Mouse (Mus musculus) liver, embryonic 15.5 days (tissue): Measurements from ENCODE around the gene Ifit2. TPM values are rescaled to one million over a fixed set of nuclear protein-coding genes. Genes with fewer than 3 reads are reported as not detected.

Experiments
- ATAC-seq: fragments of 200-750 bp; cut with Nextera tagmentation; 2 replicates; pipeline ENCODE4 v1.8.0; 2017; ENCODE audit warnings: moderate number of reproducible peaks, mild to moderate bottlenecking, moderate library complexity; ENCODE audit not compliant: insufficient read depth
- H3K27ac ChIP-seq: fragments of 300-500 bp; sonication (generic); replicated peaks from 2 replicates; pipeline ENCODE4 v1.5.1; 2015; ENCODE audit warnings: mild to moderate bottlenecking, inconsistent platforms
- H3K27me3 ChIP-seq: fragments of 300-500 bp; sonication (generic); 2 replicates; pipeline ENCODE4 v1.6.1; 2015; ENCODE audit warnings: mild to moderate bottlenecking, inconsistent platforms
- H3K36me3 ChIP-seq: fragments of 300-500 bp; sonication (generic); replicated peaks from 2 replicates; pipeline ENCODE4 v1.6.1; 2015; ENCODE audit warnings: moderate library complexity, mild to moderate bottlenecking, inconsistent platforms
- H3K4me1 ChIP-seq: fragments of 300-500 bp; sonication (generic); replicated peaks from 2 replicates; pipeline ENCODE4 v1.6.1; 2015; ENCODE audit warnings: inconsistent platforms
- H3K4me2 ChIP-seq: fragments of 300-500 bp; sonication (generic); 2 replicates; pipeline ENCODE4 v1.6.1; 2015; ENCODE audit warnings: moderate library complexity, mild to moderate bottlenecking, inconsistent platforms
- H3K4me3 ChIP-seq: fragments of 300-500 bp; sonication (generic); replicated peaks from 2 replicates; pipeline ENCODE4 v1.5.1; 2015; ENCODE audit warnings: mild to moderate bottlenecking, inconsistent platforms
- H3K9ac ChIP-seq: fragments of 300-500 bp; sonication (generic); 2 replicates; pipeline ENCODE4 v1.6.1; 2015; ENCODE audit warnings: moderate library complexity, mild to moderate bottlenecking, inconsistent platforms
- H3K9me3 ChIP-seq: fragments of 300-500 bp; sonication (generic); replicated peaks from 2 replicates; pipeline ENCODE4 v1.6.1; 2016; ENCODE audit warnings: inconsistent platforms
- WGBS: fragments of 180-500 bp; shearing (Covaris S2); methylation state at CpG from one replicate; pipeline ENCODE4 v1.1.7; 2015; ENCODE audit warnings: mixed read lengths; ENCODE audit not compliant: insufficient replicate concordance; 5-methylcytosine and 5-hydroxymethylcytosine counted together
- polyA plus RNA-seq: library from polyadenylated mRNA; unstranded; fragments of >200 nt; fragmentation: Nextera tagmentation; extraction: Ambion mirVana; gene quantifications from 2 replicates; pipeline ENCODE4 v1.2.1, GENCODE M21; 2015

The Ifit2 gene
- polyA plus RNA-seq, 1 experiment from 2014 or later: 3.0 TPM

- no peaks in the 10 kb centered on the region for H3K27me3 ChIP-seq
- no peaks in the 10 kb centered on the region for H3K9me3 ChIP-seq
- no peak overlapping the region for H3K4me2 ChIP-seq
- no peak overlapping the region for H3K4me3 ChIP-seq
- H3K36me3 ChIP-seq: peaks cover 12% of the 10 kb centered on the region; the same call in 1 of the 2 replicates
- no peak overlapping the region for H3K27ac ChIP-seq
- H3K9ac ChIP-seq: no peak overlapping the region
- WGBS: 59% methylated on average over 4 of the region's 4 CpGs
- peaks cover 23% of the 10 kb centered on the region for H3K4me1 ChIP-seq
- no peak for ATAC-seq
Observed at GRCm38 (mm10) chr19:34520051-34520450, 30.4 kb upstream of the Ifit2 start.

GRCm38 (mm10) chr19:34521361-34521760 lies 29.1 kb upstream of the Ifit2 start:
- Histone ChIP-seq H3K4me2 (no peak overlapping the region), H3K9me3 (no peaks in the 10 kb centered on the region), H3K4me1 (peaks cover 23% of the 10 kb centered on the region), H3K36me3 (peaks cover 12% of the 10 kb centered on the region; the same call in 1 of the 2 replicates), H3K27ac (no peak overlapping the region), H3K4me3 (no peak overlapping the region), H3K9ac (no peak overlapping the region), H3K27me3 (no peaks in the 10 kb centered on the region)
- 32% methylated on average over 2 of the region's 2 CpGs for WGBS
- no peak for ATAC-seq

- H3K36me3 ChIP-seq: peaks cover 12% of the 10 kb centered on the region; the same call in 1 of the 2 replicates
- H3K27ac ChIP-seq: no peak overlapping the region
- no peak overlapping the region for H3K9ac ChIP-seq
- no peaks in the 10 kb centered on the region for H3K27me3 ChIP-seq
- 53% methylated on average over 1 of the region's 1 CpGs for WGBS
- H3K4me3 ChIP-seq: no peak overlapping the region
- H3K9me3 ChIP-seq: no peaks in the 10 kb centered on the region
- H3K4me2 ChIP-seq: no peak overlapping the region
- no peak for ATAC-seq
- peaks cover 23% of the 10 kb centered on the region for H3K4me1 ChIP-seq
Observed at GRCm38 (mm10) chr19:34521978-34522377, 28.5 kb upstream of the Ifit2 start.

GRCm38 (mm10) chr19:34523106-34523725 lies 27.3 kb upstream of the Ifit2 start:
- 74% methylated on average over 12 of the region's 12 CpGs for WGBS
- Histone ChIP-seq H3K4me1 (peaks cover 18% of the 10 kb centered on the region), H3K27me3 (no peaks in the 10 kb centered on the region), H3K9ac (no peak overlapping the region), H3K36me3 (peaks cover 12% of the 10 kb centered on the region; the same call in 1 of the 2 replicates), H3K4me3 (no peak overlapping the region), H3K4me2 (no peak overlapping the region), H3K27ac (no peak overlapping the region), H3K9me3 (no peaks in the 10 kb centered on the region)
- no peak for ATAC-seq

- no peaks in the 10 kb centered on the region for H3K27me3 ChIP-seq
- H3K9ac ChIP-seq: no peak overlapping the region
- 58% methylated on average over 9 of the region's 9 CpGs for WGBS
- H3K4me3 ChIP-seq: no peak overlapping the region
- no peak for ATAC-seq
- 0 out of 2 replicates have a peak overlapping the region, but pooled peaks have one; percentile 2 for H3K4me2 ChIP-seq
- H3K36me3 ChIP-seq: peaks cover 7% of the 10 kb centered on the region; the same call in 1 of the 2 replicates
- no peak overlapping the region for H3K27ac ChIP-seq
- no peaks in the 10 kb centered on the region for H3K9me3 ChIP-seq
- peaks cover 16% of the 10 kb centered on the region for H3K4me1 ChIP-seq
Observed at GRCm38 (mm10) chr19:34524646-34525045, 25.8 kb upstream of the Ifit2 start.

- peak; percentile 32 for ATAC-seq
- Histone ChIP-seq H3K27ac (peak overlapping the region; percentile 60), H3K27me3 (no peaks in the 10 kb centered on the region), H3K9ac (peak overlapping the region; percentile 59), H3K4me1 (peaks cover 16% of the 10 kb centered on the region), H3K4me2 (peak overlapping the region; percentile 91), H3K36me3 (peaks cover 4% of the 10 kb centered on the region; the same call in 1 of the 2 replicates), H3K4me3 (peak overlapping the region; percentile 67), H3K9me3 (no peaks in the 10 kb centered on the region)
- under 1% methylated on average over 11 of the region's 11 CpGs for WGBS
Observed at GRCm38 (mm10) chr19:34526321-34526923, 24.1 kb upstream of the Ifit2 start.

- Histone ChIP-seq H3K9ac (peak within 1 kb of the TSS; percentile 59), H3K36me3 (0 out of 2 replicates have a peak, but pooled peaks cover 4% of the 10 kb centered on the region), H3K27ac (peak within 1 kb of the TSS; percentile 60), H3K4me1 (peaks cover 16% of the 10 kb centered on the region), H3K4me2 (peak within 1 kb of the TSS; percentile 91), H3K27me3 (no peaks in the 10 kb centered on the region), H3K4me3 (peak within 1 kb of the TSS; percentile 67), H3K9me3 (no peaks in the 10 kb centered on the region)
- WGBS: under 1% methylated on average over 29 of the region's 29 CpGs
- peak; percentile 100 for ATAC-seq
Observed at GRCm38 (mm10) chr19:34526941-34527682, 23.4 kb upstream of the Ifit2 start, which contains the start of gene Lipa. Gene Lipa, minus strand, starts transcription at chr19:34527474.

GRCm38 (mm10) chr19:34532061-34532751 lies 18.3 kb upstream of the Ifit2 start:
- no peak for ATAC-seq
- 64% methylated on average over 4 of the region's 4 CpGs for WGBS
- H3K27ac ChIP-seq: no peak overlapping the region

GRCm38 (mm10) chr19:34539422-34539821 lies 11.1 kb upstream of the Ifit2 start:
- Histone ChIP-seq H3K4me1 (no peaks in the 10 kb centered on the region), H3K9me3 (no peaks in the 10 kb centered on the region), H3K36me3 (no peaks in the 10 kb centered on the region), H3K4me2 (no peak overlapping the region), H3K4me3 (no peak overlapping the region), H3K27ac (no peak overlapping the region), H3K27me3 (no peaks in the 10 kb centered on the region), H3K9ac (no peak overlapping the region)
- 44% methylated on average over 1 of the region's 1 CpGs for WGBS
- no peak for ATAC-seq

More at GRCm38 (mm10) chr19:34532061-34532751, 18.3 kb upstream of the Ifit2 start:
- no peaks in the 10 kb centered on the region for H3K36me3 ChIP-seq
- H3K4me1 ChIP-seq: peaks cover 3% of the 10 kb centered on the region
- H3K9ac ChIP-seq: no peak overlapping the region
- no peak overlapping the region for H3K4me3 ChIP-seq
- H3K9me3 ChIP-seq: no peaks in the 10 kb centered on the region
- H3K4me2 ChIP-seq: no peak overlapping the region
- no peaks in the 10 kb centered on the region for H3K27me3 ChIP-seq

- H3K9me3 ChIP-seq: no peaks in the 10 kb centered on the region
- ATAC-seq: no peak
- no peak overlapping the region for H3K4me3 ChIP-seq
- no peaks in the 10 kb centered on the region for H3K36me3 ChIP-seq
- 68% methylated on average over 4 of the region's 4 CpGs for WGBS
- no peak overlapping the region for H3K9ac ChIP-seq
- no peaks in the 10 kb centered on the region for H3K27me3 ChIP-seq
- H3K27ac ChIP-seq: no peak overlapping the region
- no peak overlapping the region for H3K4me2 ChIP-seq
- H3K4me1 ChIP-seq: peaks cover 16% of the 10 kb centered on the region
Observed at GRCm38 (mm10) chr19:34546211-34546610, 4.3 kb upstream of the Ifit2 start.
